In genomic region chr5:8045855-8046254, GRCm38 (mm10) we compare ENCODE assay signal across 8 mouse cellular contexts. TPM values are rescaled to one million over a fixed set of nuclear protein-coding genes. Genes with fewer than 3 reads are reported as not detected.
DNase-seq lines count a peak whose midpoint lies in the region; ATAC-seq and TF ChIP-seq lines count a peak whose summit lies in the region.

Gene Sri (plus strand): TSS chr5:8046078.

- DNase-seq in G1E (ENCODE audit: low spot score), result no peak
- DNase-seq in gastrocnemius, postnatal 36 days, result no peak
- no peak for DNase-seq in limb, embryonic 14.5 days (ENCODE audit: low spot score)
- no peak for DNase-seq in retina, postnatal 1 day
- no peak for DNase-seq in right cerebral cortex, postnatal 10 days (ENCODE audit: low spot score in 2 of 2)

- no peak for ATAC-seq in G1E (ENCODE audit: extremely low read depth, insufficient number of reproducible peaks, low FRiP score, poor library complexity, severe bottlenecking)
- ATAC-seq in intestine, embryonic 16.5 days, result peak; percentile 98
- no peak for ATAC-seq in limb, embryonic 14.5 days (ENCODE audit: low FRiP score, low read depth)
- ATAC-seq in neural tube, embryonic 13.5 days (ENCODE audit: low read depth), result no peak

- WGBS in bone marrow, adult 2 months, result 72% methylated on average over 6 of the region's 6 CpGs
- 56% methylated on average over 6 of the region's 6 CpGs for WGBS in intestine, embryonic 16.5 days
- 73% methylated on average over 6 of the region's 6 CpGs for WGBS in limb, embryonic 14.5 days
- 85% methylated on average over 6 of the region's 6 CpGs for WGBS in neural tube, embryonic 13.5 days

- peaks cover 6% of the 10 kb centered on the region; the same call in 1 of the 2 replicates for H3K27me3 ChIP-seq in G1E (ENCODE audit: insufficient read depth, low read length)
- no peaks in the 10 kb centered on the region for H3K27me3 ChIP-seq in intestine, embryonic 16.5 days (replicated peaks; ENCODE audit: control insufficient read depth, insufficient read depth, low read length)
- no peaks in the 10 kb centered on the region for H3K27me3 ChIP-seq in limb, embryonic 14.5 days (ENCODE audit: control insufficient read depth, insufficient read depth, low read length)
- no peaks in the 10 kb centered on the region for H3K27me3 ChIP-seq in neural tube, embryonic 13.5 days

- no peak within 1 kb of the TSS for H3K4me3 ChIP-seq in G1E (ENCODE audit: low read depth, low read length)
- no peak within 1 kb of the TSS for H3K4me3 ChIP-seq in bone marrow, adult 2 months (replicated peaks; ENCODE audit: control insufficient read depth, low read depth, low read length)
- peak within 1 kb of the TSS; percentile 21; the same call in 1 of the 2 replicates for H3K4me3 ChIP-seq in intestine, embryonic 16.5 days (ENCODE audit: low read length)
- no peak within 1 kb of the TSS for H3K4me3 ChIP-seq in limb, embryonic 14.5 days (replicated peaks; ENCODE audit: low read length)
- no peak within 1 kb of the TSS for H3K4me3 ChIP-seq in neural tube, embryonic 13.5 days

- H3K9me3 ChIP-seq in G1E (replicated peaks), result no peaks in the 10 kb centered on the region
- H3K9me3 ChIP-seq in intestine, embryonic 16.5 days (ENCODE audit: control insufficient read depth, low read length), result no peaks in the 10 kb centered on the region
- no peaks in the 10 kb centered on the region for H3K9me3 ChIP-seq in limb, embryonic 14.5 days (ENCODE audit: control insufficient read depth, low read length)
- no peaks in the 10 kb centered on the region for H3K9me3 ChIP-seq in neural tube, embryonic 13.5 days

- H3K4me2 ChIP-seq in intestine, embryonic 16.5 days (ENCODE audit: low read depth, low read length), result peak within 1 kb of the TSS; percentile 39
- H3K4me2 ChIP-seq in limb, embryonic 14.5 days (replicated peaks; ENCODE audit: low read depth, low read length, severe bottlenecking), result no peak within 1 kb of the TSS
- H3K4me2 ChIP-seq in neural tube, embryonic 13.5 days, result no peak within 1 kb of the TSS

- no peaks in the 10 kb centered on the region for H3K36me3 ChIP-seq in G1E (replicated peaks)
- no peaks in the 10 kb centered on the region for H3K36me3 ChIP-seq in intestine, embryonic 16.5 days (ENCODE audit: control insufficient read depth, insufficient read depth, low read length)
- no peaks in the 10 kb centered on the region for H3K36me3 ChIP-seq in limb, embryonic 14.5 days (ENCODE audit: control insufficient read depth, insufficient read depth, low read length)
- no peaks in the 10 kb centered on the region for H3K36me3 ChIP-seq in neural tube, embryonic 13.5 days

- no peaks in the 10 kb centered on the region for H3K4me1 ChIP-seq in G1E (ENCODE audit: insufficient read depth, low read depth, low read length)
- H3K4me1 ChIP-seq in bone marrow, adult 2 months (ENCODE audit: control insufficient read depth, insufficient read depth, low read length), result no peaks in the 10 kb centered on the region; the same call in 1 of the 2 replicates
- H3K4me1 ChIP-seq in intestine, embryonic 16.5 days (ENCODE audit: control insufficient read depth, insufficient read depth, low read length), result 0 out of 2 replicates have a peak, but pooled peaks cover 2% of the 10 kb centered on the region
- no peaks in the 10 kb centered on the region for H3K4me1 ChIP-seq in limb, embryonic 14.5 days (ENCODE audit: control insufficient read depth, insufficient read depth, low read length)
- H3K4me1 ChIP-seq in neural tube, embryonic 13.5 days (replicated peaks), result no peaks in the 10 kb centered on the region

- H3K9ac ChIP-seq in intestine, embryonic 16.5 days (ENCODE audit: low read depth, low read length), result no peak within 1 kb of the TSS
- no peak within 1 kb of the TSS for H3K9ac ChIP-seq in limb, embryonic 14.5 days (ENCODE audit: low read depth, low read length, severe bottlenecking)
- no peak within 1 kb of the TSS for H3K9ac ChIP-seq in neural tube, embryonic 13.5 days

- TF ChIP-seq CTCF in G1E (IDR thresholded peaks at IDR 0.05; ENCODE audit: low read depth, low read length), result no peak
- TF ChIP-seq CTCF in bone marrow, adult 2 months (IDR thresholded peaks at IDR 0.05; ENCODE audit: control insufficient read depth, insufficient read depth, low read length), result no peak

- no peak within 1 kb of the TSS for H3K27ac ChIP-seq in bone marrow, adult 2 months (ENCODE audit: control insufficient read depth, insufficient read depth, low read depth, low read length, poor library complexity)
- peak within 1 kb of the TSS; percentile 61 for H3K27ac ChIP-seq in intestine, embryonic 16.5 days (ENCODE audit: low read length)
- H3K27ac ChIP-seq in limb, embryonic 14.5 days (replicated peaks; ENCODE audit: low read depth, low read length), result no peak within 1 kb of the TSS
- no peak within 1 kb of the TSS for H3K27ac ChIP-seq in neural tube, embryonic 13.5 days (replicated peaks)

- TF ChIP-seq POLR2A in bone marrow, adult 2 months (IDR thresholded peaks at IDR 0.05; ENCODE audit: borderline replicate concordance, control insufficient read depth, low read depth, low read length), result no peak
- TF ChIP-seq POLR2A in limb, embryonic 14.5 days (IDR thresholded peaks at IDR 0.05; ENCODE audit: borderline replicate concordance, extremely low read depth, insufficient read depth, insufficient read length), result no peak

- intact Hi-C loops in gastrocnemius, postnatal 36 days (cut with DNase I), result no loop called here

RNA-seq across cellular contexts. Expression of gene Sri, which starts in this region (rescaled TPM):
- total RNA-seq in G1E (2014; fragmentation: Nextera tagmentation) (247 and 248 TPM in 2 replicates), G1E (2017) (152 and 157 TPM in 2 replicates)
- polyA plus RNA-seq in G1E (2012), result 264 and 318 TPM in 2 replicates
- 114 and 151 TPM in 2 replicates for polyA plus RNA-seq in bone marrow, adult 2 months (2011; ENCODE audit: insufficient read depth, insufficient read length, low replicate concordance, missing spikeins)
- total RNA-seq in gastrocnemius, postnatal 36 days (2021), result 10 to 100 TPM; 16.8 to 19.0 TPM
- 324 and 327 TPM in 2 replicates for polyA plus RNA-seq in intestine, embryonic 16.5 days (2015; fragmentation: Nextera tagmentation; extraction: Ambion mirVana)
- 161 and 181 TPM in 2 replicates for polyA plus RNA-seq in limb, embryonic 14.5 days (2012; rRNA removed)
- polyA plus RNA-seq in limb, embryonic 14.5 days (2014; fragmentation: Nextera tagmentation; extraction: Ambion mirVana), result 266 and 271 TPM in 2 replicates
- polyA plus RNA-seq in neural tube, embryonic 13.5 days (2015; fragmentation: Nextera tagmentation; extraction: Ambion mirVana), result 166 and 203 TPM in 2 replicates

Comparison
In these comparisons a context has a peak if more than half of its experiments do, and no peak if none do; other contexts are left out.
1. RNA of gene Sri (total RNA-seq): 152 to 248 TPM in G1E; 16.8 to 19.0 TPM in gastrocnemius, postnatal 36 days; every median in the first group is over 4 times any median in the second.